Mouse (Mus musculus) liver, adult 2 months (tissue): ENCODE data around the gene Aim2.

Experiments
- CTCF ChIP-seq: fragments of 200-500 bp; IDR thresholded peaks from 2 replicates; pipeline ENCODE4 v1.5.1; 2011; ENCODE audit warnings: low read depth, low read length, control low read depth
- POLR2A ChIP-seq: fragments of 200-500 bp; IDR thresholded peaks from 2 replicates; pipeline ENCODE4 v1.6.1; 2011; ENCODE audit warnings: low read length, control low read depth; ENCODE audit not compliant: insufficient read depth; ENCODE audit errors: extremely low read depth

DNA sequence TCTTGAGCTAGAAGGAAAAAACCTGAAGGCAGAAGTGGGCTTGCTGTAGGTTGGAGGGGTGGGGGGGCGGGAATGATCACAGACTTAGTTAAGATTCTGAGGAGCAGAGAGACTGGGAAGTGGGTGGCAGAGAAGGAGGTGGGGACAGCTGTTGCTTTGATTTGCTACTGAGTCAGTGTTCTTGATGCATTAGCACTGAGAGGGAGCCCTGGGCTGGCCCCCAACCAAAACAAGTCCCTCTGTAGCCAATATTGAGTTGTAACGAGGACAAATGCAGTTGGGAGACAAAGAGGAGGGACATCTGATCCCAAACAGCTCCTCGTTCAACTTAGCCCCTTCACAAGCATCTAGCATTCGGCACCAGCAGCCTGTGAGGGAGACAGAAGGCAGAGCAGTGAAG lies 7.1 kb downstream of the Aim2 start:
- TF ChIP-seq CTCF (no peak), POLR2A (no peak)
